Mouse (Mus musculus) liver, embryonic 14.5 days (tissue): ENCODE data around the gene C2cd3. TPM values are rescaled to one million over a fixed set of nuclear protein-coding genes. Genes with fewer than 3 reads are reported as not detected.

Experiments used
- ATAC-seq: fragments of 200-750 bp; cut with Nextera tagmentation; 2 replicates; pipeline ENCODE4 v1.8.0; 2017; ENCODE audit warnings: moderate number of reproducible peaks, mild to moderate bottlenecking, moderate library complexity; ENCODE audit not compliant: insufficient read depth
- DNase-seq, 3 experiments: peaks; one replicate each; pipeline ENCODE4 v3.0.0-alpha.2; 2012 to 2013; ENCODE audit warnings: low read depth in 3 of 3, low spot score in 3 of 3
- H3K27ac ChIP-seq: fragments of 300-500 bp; sonication (generic); 2 replicates; pipeline ENCODE4 v1.5.1; 2014; ENCODE audit warnings: moderate library complexity, mild to moderate bottlenecking, control low read depth, inconsistent platforms
- H3K27me3 ChIP-seq: fragments of 300-500 bp; sonication (generic); 2 replicates; pipeline ENCODE4 v1.6.1; 2014; ENCODE audit warnings: mild to moderate bottlenecking, low read length, moderate library complexity; ENCODE audit not compliant: control insufficient read depth, insufficient read depth
- H3K36me3 ChIP-seq: fragments of 300-500 bp; sonication (generic); replicated peaks from 2 replicates; pipeline ENCODE4 v1.6.1; 2014; ENCODE audit warnings: low read depth; ENCODE audit not compliant: control insufficient read depth, insufficient read depth
- H3K4me1 ChIP-seq, 2 experiments: fragments of 200-500 bp in 1 of 2; fragments of 300-500 bp in 1 of 2; sonication (generic) in 1 of 2; replicated peaks; 2 replicates each; pipeline ENCODE4 v1.6.1; 2012 to 2014; ENCODE audit warnings: antibody characterized with exemption in 1 of 2, inconsistent platforms in 1 of 2, low read length in 1 of 2; ENCODE audit not compliant: control insufficient read depth in 2 of 2, insufficient read depth in 2 of 2
- H3K4me2 ChIP-seq: fragments of 300-500 bp; sonication (generic); 2 replicates; pipeline ENCODE4 v1.6.1; 2014; ENCODE audit warnings: low read depth, mild to moderate bottlenecking, control low read depth, moderate library complexity
- H3K4me3 ChIP-seq, 2 experiments: fragments of 200-500 bp in 1 of 2; fragments of 300-500 bp in 1 of 2; sonication (generic) in 1 of 2; 2 replicates each; pipeline ENCODE4 v1.5.1; 2012 to 2014; ENCODE audit warnings: low read depth in 2 of 2, low read length in 2 of 2, mild to moderate bottlenecking in 2 of 2, control low read depth in 1 of 2, inconsistent platforms in 1 of 2, moderate library complexity in 1 of 2; ENCODE audit not compliant: insufficient read depth in 1 of 2
- H3K9ac ChIP-seq: fragments of 300-500 bp; sonication (generic); replicated peaks from 2 replicates; pipeline ENCODE4 v1.6.1; 2014; ENCODE audit warnings: mild to moderate bottlenecking, control low read depth, moderate library complexity
- H3K9me3 ChIP-seq: fragments of 300-500 bp; sonication (generic); 2 replicates; pipeline ENCODE4 v1.6.1; 2016; ENCODE audit warnings: low read length, mixed read lengths; ENCODE audit not compliant: control insufficient read depth
- CTCF ChIP-seq: IDR thresholded peaks from 2 replicates; pipeline ENCODE4 v1.5.1; 2016; ENCODE audit warnings: antibody characterized with exemption, low read depth, control low read depth
- EP300 ChIP-seq: IDR thresholded peaks from 2 replicates; pipeline ENCODE4 v1.6.1; 2016; ENCODE audit warnings: antibody characterized with exemption, low read depth
- WGBS: fragments of 180-500 bp; shearing (Covaris S2); extraction: QIAGEN DNeasy Blood & Tissue Kit; methylation state at CpG from one replicate; pipeline ENCODE4 v1.1.7; 2014; ENCODE audit not compliant: insufficient replicate concordance; 5-methylcytosine and 5-hydroxymethylcytosine counted together
- polyA plus RNA-seq, 2 experiments: library from polyadenylated mRNA; depleted of rRNA in 1 of 2; stranded (reverse) in 1 of 2; unstranded in 1 of 2; fragments of >200 nt; fragmentation: Nextera tagmentation in 1 of 2; extraction: Ambion mirVana in 1 of 2; gene quantifications; 2 replicates each; pipeline versions ENCODE4 v1.2.1 to v1.2.3; 2012 to 2014

Gene C2cd3
- polyA plus RNA-seq, 2 experiments, result 9.1 to 10.2 TPM

DNA sequence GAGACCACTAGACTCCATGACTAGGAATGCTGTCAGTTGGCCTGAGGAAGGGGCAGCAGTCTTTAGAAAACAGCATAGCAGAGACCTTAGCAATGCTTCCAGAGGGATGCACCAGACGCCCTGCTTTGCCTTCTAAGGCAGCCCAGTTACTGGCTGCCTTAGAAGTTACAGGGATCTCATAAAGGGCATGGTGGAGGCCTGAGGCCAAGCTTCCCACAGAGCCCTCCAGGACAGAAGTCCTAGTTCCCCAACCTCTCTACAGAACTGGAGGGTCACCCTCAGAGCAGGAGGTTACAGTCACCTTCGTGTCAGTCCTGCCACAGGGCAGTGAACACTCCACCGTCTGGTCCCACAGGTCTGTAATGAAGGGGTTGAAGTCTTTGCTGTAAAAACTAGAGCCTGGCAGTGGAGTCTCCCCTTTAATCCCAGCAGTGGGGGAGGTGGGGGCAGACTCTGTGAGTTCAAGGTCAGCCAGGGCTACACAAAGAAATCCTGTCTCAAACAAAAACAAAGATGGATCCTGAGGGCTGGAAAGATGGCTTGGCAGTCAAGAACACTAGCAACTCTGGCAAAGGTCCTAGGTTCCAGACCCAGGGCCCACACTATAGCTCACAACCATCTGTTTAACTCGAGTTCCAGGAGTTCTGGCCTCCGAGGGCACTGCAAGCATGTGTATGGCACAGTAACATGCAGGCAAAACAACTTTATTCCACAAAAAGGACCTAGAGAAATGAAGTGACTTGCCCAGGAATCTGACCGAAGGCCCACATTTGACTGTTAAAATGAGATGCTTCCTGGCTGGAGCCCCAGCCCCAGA, 129.2 kb downstream of the C2cd3 start:
- H3K27ac ChIP-seq, result peak overlapping the region; percentile 62
- no peaks in the 10 kb centered on the region for H3K9me3 ChIP-seq
- WGBS, result 59% methylated on average over 6 of the region's 6 CpGs
- no peak overlapping the region for H3K4me3 ChIP-seq
- DNase-seq (no peak), ATAC-seq (peak; percentile 21)
- no peak overlapping the region for H3K9ac ChIP-seq
- H3K4me1 ChIP-seq, result peaks cover 16 to 35% of the 10 kb centered on the region in 2 experiments
- no peak overlapping the region for H3K4me2 ChIP-seq
- TF ChIP-seq EP300 (no peak; the same call in none of the 2 replicates), CTCF (no peak)
- no peaks in the 10 kb centered on the region for H3K27me3 ChIP-seq
- H3K36me3 ChIP-seq, result peaks cover 42% of the 10 kb centered on the region

DNA sequence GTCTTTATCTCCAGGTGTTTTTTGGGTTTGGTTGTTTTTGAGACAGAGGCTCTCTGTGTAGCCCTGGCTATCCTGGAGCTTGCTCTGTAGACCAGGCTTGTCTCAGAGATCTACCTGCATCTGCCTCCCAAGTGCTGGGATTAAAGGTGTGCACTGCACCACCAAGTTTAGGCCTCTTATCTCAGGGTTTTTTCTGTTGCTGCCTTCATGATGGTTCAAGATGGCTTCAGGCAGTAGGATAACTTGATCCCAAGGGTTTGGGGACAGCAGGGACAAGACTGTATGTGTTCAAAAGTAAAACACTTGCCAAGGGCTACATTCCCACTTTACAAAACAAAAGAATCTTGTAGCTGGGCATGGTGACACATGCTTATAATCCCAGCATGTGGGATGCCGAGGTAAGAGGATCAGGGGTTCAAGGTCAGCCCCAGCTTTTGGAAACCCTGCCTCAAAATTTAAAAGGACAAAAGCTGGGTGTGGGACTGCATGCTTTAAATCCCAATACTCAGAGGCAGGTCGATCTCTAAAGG, 129.9 kb downstream of the C2cd3 start:
- Histone ChIP-seq H3K9ac (no peak overlapping the region), H3K36me3 (peaks cover 35% of the 10 kb centered on the region), H3K27ac (peak overlapping the region; percentile 62), H3K4me2 (no peak overlapping the region), H3K4me3 (no peak overlapping the region), H3K27me3 (no peaks in the 10 kb centered on the region), H3K4me1 (peaks cover 15 to 30% of the 10 kb centered on the region in 2 experiments), H3K9me3 (no peaks in the 10 kb centered on the region)
- ATAC-seq (peak; percentile 1; the same call in 1 of the 2 replicates), DNase-seq (no peak)
- WGBS, result 51% methylated on average over 2 of the region's 2 CpGs
- no peak for TF ChIP-seq CTCF
- no peak for TF ChIP-seq EP300

DNA sequence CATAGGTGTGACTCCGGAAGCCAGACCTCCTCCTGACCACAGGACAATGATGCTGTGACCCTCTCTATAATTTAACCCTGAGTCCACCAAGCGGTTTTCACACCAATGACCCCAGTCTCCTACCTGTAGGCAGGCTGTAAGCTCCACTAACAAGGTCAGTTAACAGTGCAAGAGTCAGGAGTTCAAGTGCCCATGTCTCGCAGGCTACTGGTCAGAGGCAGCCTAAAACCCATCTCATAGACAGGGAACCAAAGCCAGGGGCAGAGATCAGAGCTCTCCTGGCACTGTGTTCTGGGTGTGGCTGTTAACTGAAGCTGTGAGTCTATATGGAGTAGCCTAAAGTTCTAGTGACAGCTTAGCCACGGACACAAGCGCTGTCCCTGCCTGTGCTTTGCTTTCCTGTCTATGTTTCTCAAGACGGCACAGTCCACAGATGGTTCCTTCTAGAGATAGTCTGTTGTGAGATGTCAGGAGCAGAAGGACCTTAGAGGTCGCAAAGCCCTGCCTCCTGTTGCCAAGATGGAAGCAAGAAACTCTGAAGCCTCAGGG, 130.4 kb downstream of the C2cd3 start:
- Histone ChIP-seq H3K27ac (peak overlapping the region; percentile 62), H3K9me3 (no peaks in the 10 kb centered on the region), H3K4me1 (peaks cover 15 to 29% of the 10 kb centered on the region in 2 experiments), H3K4me2 (no peak overlapping the region), H3K4me3 (no peak overlapping the region), H3K9ac (no peak overlapping the region), H3K27me3 (no peaks in the 10 kb centered on the region), H3K36me3 (peaks cover 30% of the 10 kb centered on the region)
- no peak for TF ChIP-seq CTCF
- TF ChIP-seq EP300, result 0 out of 2 replicates have a peak, but pooled peaks have one; percentile 4
- DNase-seq, result no peak
- 45% methylated on average over 7 of the region's 7 CpGs for WGBS
- peak; percentile 27 for ATAC-seq

DNA sequence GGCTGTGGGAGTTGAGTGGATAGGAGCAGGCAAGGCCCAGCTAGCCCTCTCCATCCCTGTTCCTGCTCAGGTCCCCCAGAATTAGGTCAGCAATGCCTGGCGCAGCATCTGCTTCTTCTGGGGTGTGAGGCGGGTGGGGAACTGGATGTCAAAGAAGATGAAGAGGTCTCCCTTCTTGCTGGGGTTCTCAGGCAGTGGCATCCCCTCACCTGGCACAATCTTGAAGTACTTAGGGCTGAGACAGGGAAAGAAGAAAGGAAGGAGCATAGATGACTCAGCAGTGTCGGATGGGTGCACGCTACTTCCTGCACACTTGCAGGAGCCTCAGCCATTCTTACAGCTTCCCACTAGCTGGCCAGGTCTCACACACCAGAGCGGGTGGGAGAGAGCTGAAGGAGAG, 131.0 kb downstream of the C2cd3 start:
- ATAC-seq (peak; percentile 19), DNase-seq (no peak)
- 31% methylated on average over 5 of the region's 5 CpGs for WGBS
- Histone ChIP-seq H3K4me3 (no peak overlapping the region), H3K27me3 (no peaks in the 10 kb centered on the region), H3K36me3 (peaks cover 24% of the 10 kb centered on the region), H3K9ac (no peak overlapping the region), H3K4me2 (no peak overlapping the region), H3K27ac (peak overlapping the region; percentile 62), H3K9me3 (no peaks in the 10 kb centered on the region), H3K4me1 (peaks cover 15 to 29% of the 10 kb centered on the region in 2 experiments)
- TF ChIP-seq EP300, result no peak
- no peak for TF ChIP-seq CTCF

DNA sequence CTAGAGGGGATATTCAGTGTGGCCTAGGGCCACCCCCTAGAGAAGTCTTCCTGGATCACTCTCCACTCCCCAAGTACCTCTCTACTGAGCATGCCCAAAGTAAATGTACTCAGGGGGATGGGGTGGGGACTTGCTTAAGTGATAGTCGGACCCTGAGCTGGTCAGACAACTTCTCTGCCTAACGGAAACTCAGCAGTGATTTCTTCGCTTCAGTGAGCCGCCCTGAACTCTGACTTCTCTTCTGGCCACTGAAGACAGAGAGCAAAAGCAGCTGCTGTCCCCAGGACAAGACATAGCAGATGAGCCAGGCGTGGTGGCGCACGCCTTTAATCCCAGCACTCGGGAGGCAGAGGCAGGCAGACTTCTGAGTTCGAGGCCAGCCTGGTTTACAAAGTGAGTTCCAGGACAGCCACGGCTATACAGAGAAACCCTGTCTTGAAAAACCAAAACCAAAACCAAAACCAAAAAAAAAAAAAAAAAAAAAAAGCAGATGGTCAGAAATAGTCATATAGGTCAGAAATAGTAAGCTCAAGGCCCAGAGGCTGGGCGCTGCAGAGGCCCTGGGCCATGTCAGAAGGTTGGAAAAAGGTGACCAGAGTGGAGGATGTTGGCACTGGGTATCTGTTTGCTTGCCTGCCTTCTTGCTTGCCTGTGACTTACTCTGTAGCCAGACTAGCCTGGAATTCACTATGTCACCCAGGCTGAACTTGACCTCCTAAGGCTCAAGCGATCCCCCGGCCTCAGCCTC, 132.9 kb downstream of the C2cd3 start:
- TF ChIP-seq EP300, result no peak
- TF ChIP-seq CTCF, result no peak
- Histone ChIP-seq H3K36me3 (peaks cover 5% of the 10 kb centered on the region), H3K4me1 (peaks cover 15 to 29% of the 10 kb centered on the region in 2 experiments), H3K4me2 (no peak overlapping the region), H3K9me3 (no peaks in the 10 kb centered on the region), H3K4me3 (no peak overlapping the region), H3K9ac (no peak overlapping the region), H3K27me3 (no peaks in the 10 kb centered on the region), H3K27ac (no peak overlapping the region)
- WGBS, result 70% methylated on average over 13 of the region's 13 CpGs
- ATAC-seq, result no peak
- DNase-seq, result no peak
